Mouse (Mus musculus): ENCODE measurements around the gene Git1. TPM values are rescaled to one million over a fixed set of nuclear protein-coding genes. Genes with fewer than 3 reads are reported as not detected.
A peak's percentile ranks its signal among the peaks of the same experiment; 100 is the strongest.

Git1 gene
- total RNA-seq, 1 experiment from 2014 or later, result 24.1 TPM

DNA sequence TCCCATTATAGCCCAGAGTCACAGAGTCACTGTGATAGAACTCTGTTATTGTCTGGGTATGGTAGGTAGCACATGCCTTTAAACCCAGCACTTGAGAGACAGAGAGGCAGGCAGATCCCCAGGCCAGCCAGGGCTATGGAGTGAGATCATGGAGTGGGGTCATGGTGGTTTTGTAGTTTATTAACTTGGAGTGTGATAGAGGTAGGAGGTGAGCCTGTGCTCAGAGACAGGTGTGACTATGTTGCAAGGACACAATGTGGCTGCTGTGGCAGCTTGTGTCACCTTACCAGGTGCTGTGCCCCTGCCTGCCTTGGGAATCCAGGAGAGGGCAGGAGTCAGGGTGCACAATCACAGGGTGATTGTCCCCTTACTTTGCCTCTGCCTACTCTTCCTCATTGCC lies 2.1 kb downstream of the Git1 start:
- no peak for ATAC-seq (replicated peaks in 1 of 2; ENCODE audit: insufficient read depth in 1 of 2, low FRiP score in 2 of 2, low TSS enrichment in 1 of 2, low read depth in 1 of 2, poor library complexity in 2 of 2, severe bottlenecking in 2 of 2)

DNA sequence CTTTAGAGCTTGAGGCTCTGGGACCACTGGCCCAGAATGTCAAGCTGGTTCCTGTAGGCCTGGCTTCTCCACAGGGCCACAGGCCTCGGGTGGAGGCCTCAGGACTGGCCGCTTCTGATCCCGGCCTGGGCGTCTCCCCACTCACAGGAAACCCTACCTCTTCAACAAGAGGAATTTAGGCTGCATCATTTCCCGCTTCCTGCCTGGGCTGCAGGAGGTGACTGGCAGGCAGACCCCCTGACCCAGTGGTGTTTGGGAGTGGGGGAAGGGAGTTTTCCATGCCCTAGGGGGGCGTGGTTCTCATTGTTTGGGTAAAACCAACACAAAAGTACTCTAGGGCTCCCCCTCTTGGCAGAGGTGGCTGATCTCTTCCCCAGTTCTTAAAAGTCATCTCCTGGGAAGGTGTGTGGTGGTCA lies 4.0 kb downstream of the Git1 start:
- ATAC-seq (replicated peaks in 1 of 2; ENCODE audit: insufficient read depth in 1 of 2, low FRiP score in 2 of 2, low TSS enrichment in 1 of 2, low read depth in 1 of 2, poor library complexity in 2 of 2, severe bottlenecking in 2 of 2), result peak; percentile 27 to 33; a peak in 2 of 4 replicates

DNA sequence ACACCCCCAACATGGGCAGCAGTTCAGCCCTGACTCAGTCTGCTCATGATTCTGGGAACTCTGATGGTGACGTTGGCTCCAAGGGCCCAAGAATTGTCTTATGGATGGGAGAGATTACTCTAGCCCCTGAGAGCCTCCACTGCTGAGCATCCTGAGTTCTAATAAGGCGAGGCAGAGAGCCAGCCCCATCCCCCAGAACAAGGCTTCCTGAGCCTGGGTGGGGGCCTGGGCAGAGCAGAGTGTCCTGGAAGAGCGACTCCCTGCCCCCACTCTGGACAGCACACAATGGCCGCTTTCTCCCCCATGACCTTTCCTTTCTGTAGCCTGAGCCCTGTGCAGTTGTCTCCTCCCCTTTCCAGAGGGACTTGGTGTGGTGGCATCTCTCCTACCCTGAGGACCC lies 4.5 kb downstream of the Git1 start:
- ATAC-seq (replicated peaks in 1 of 2; ENCODE audit: insufficient read depth in 1 of 2, low FRiP score in 2 of 2, low TSS enrichment in 1 of 2, low read depth in 1 of 2, poor library complexity in 2 of 2, severe bottlenecking in 2 of 2), result no peak

DNA sequence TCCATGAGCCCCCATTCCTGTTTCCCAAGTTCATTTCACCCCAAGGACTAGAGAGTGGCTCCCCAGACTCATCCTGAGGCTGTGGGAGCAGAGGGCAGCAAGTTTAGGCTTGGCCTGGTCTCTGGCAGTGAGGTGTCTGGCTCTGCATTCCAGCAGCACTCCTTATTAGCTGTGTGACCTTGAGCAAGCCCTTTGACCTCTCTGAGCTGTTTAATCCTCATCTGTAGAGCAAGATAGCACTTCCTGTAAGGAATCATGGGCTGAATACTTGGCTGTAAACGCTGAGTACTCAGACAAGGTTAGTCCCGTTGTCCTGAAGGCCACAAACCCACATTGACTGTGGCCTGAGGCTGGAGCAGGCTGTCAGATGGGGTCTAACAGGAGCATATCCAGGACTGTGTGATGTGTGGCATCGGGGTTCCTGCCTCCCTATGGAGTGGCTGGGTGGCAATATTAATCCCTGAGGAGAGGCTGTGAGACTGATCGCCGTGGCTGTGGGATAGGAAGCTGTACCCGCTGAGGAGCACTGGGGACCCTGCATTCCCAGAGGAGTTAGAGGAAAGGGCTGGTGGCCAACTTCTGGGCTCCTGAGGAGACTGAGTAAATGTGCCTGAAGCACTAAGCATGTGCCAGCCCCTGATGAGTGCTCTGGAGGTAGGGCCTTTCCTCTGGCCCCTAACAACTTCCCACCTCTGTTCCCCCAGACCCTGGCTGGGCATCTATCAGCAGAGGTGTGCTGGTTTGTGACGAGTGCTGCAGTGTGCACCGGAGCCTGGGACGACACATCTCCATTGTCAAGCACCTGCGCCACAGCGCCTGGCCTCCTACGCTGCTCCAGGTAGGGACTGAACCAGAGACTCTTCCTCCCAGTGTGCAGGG lies 5.1 kb downstream of the Git1 start:
- no peak for ATAC-seq (replicated peaks in 1 of 2; ENCODE audit: insufficient read depth in 1 of 2, low FRiP score in 2 of 2, low TSS enrichment in 1 of 2, low read depth in 1 of 2, poor library complexity in 2 of 2, severe bottlenecking in 2 of 2)

DNA sequence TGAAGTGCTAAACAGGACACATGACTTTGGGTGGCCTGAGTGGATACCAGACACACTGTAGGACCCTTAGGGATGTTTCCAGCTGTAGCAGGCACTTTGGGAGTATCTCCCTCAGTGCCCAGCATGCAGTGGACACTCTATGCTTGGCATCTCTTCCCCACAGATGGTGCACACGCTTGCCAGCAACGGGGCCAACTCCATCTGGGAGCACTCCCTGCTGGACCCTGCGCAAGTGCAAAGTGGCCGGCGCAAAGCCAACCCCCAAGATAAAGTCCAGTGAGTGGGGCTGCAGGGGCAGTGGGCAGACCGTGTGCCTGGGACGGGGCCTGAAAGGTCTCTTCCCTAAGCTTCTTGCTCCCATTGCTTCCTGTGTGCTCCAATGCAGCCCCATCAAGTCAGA lies 6.0 kb downstream of the Git1 start:
- ATAC-seq (replicated peaks in 1 of 2; ENCODE audit: insufficient read depth in 1 of 2, low FRiP score in 2 of 2, low TSS enrichment in 1 of 2, low read depth in 1 of 2, poor library complexity in 2 of 2, severe bottlenecking in 2 of 2), result no peak

DNA sequence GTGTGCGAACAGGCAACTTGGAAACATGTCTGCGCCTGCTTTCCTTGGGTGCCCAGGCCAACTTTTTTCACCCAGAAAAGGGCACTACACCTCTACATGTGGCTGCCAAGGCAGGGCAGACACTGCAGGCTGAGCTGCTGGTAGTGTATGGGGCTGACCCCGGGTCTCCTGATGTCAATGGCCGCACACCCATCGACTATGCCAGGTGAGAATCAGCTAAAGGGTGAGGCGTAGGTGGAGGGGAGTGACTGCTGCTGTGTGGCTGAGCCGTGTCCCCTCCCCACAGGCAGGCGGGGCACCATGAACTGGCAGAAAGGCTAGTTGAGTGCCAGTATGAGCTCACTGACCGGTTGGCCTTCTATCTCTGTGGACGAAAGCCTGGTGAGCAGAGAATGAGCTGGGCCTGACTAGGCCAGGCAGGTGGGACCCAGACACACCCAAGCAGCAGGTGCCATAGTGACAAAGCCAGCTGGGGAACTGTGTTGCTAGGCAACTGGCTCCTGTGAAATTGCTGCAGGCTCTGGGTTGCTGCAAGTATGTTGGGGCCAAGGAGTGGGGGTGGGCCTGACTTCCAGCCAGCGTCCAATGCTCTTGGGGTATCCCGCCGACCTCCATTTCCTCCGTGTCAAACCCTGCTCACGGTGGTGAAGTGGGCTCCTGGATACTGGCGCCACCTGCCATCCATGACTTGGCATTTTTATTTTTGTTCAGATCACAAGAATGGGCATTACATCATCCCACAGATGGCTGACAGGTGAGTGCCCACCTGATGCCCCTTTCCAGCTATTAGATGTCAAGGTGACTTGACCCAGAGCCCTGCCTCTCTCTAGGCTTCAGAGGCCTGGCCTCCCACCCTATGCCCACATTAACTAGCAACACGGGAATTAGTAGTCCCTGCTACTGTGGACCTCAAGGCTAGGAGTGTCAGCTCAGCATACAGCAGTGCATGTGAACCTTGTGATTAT lies 7.3 kb downstream of the Git1 start:
- ATAC-seq (replicated peaks in 1 of 2; ENCODE audit: insufficient read depth in 1 of 2, low FRiP score in 2 of 2, low TSS enrichment in 1 of 2, low read depth in 1 of 2, poor library complexity in 2 of 2, severe bottlenecking in 2 of 2), result no peak

DNA sequence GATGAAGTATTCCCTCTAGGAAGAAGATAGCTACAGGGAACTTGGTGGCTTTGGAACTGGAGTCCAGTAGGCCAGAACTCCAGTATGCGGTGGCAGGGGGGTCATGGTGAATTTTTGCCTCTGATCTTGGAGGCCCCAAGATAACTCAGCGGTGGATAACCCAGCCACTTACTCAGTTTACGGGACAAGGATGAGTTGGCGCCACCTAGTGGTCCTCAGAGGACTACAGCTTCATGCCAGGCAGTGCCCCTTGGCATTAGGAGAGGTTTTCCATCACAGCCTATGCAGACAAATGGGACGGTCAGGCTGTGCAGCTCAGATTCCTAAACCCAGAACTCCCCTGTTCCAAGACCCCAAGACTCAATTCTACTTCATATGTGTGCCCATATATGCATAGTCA lies 8.0 kb downstream of the Git1 start:
- ATAC-seq (replicated peaks in 1 of 2; ENCODE audit: insufficient read depth in 1 of 2, low FRiP score in 2 of 2, low TSS enrichment in 1 of 2, low read depth in 1 of 2, poor library complexity in 2 of 2, severe bottlenecking in 2 of 2), result peak; percentile 58 to 59

DNA sequence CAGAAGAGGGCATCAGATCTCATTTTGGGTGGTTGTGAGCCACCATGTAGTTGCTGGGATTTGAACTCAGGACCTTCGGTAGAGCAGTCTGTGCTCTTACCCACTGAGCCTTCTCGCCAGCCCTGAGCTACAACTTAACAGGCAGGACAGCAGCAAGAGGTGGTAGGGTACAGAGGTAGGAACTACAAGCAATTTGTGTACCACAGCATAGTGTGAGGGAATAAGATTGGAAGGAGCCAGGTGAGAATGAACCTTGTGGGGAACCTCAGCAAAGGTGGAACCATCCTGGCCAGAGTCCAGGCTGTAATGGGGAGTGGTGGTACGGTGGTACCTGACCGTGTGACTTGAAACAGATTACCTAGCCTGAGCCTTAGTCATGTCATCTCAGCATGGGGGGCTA lies 8.6 kb downstream of the Git1 start:
- ATAC-seq (replicated peaks in 1 of 2; ENCODE audit: insufficient read depth in 1 of 2, low FRiP score in 2 of 2, low TSS enrichment in 1 of 2, low read depth in 1 of 2, poor library complexity in 2 of 2, severe bottlenecking in 2 of 2), result no peak

DNA sequence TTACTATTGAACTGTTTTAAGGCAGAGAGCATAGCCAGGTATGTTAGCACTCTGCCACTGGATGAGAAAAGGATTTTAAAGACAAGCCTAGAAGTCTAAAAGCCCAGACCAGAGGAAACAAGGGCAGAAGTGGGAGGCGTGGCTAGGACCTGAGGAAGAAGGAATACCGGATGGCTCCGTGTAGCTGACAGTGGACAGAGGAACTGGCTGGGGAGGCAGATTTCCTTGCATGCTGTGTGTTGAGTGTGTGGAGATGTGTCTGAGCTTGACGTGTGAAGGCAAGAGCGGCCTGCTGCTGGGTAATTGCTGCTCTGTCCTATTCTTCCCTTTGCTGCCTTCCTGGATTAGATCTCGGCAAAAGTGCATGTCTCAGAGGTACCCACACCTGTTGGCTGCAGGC lies 9.1 kb downstream of the Git1 start:
- ATAC-seq (replicated peaks in 1 of 2; ENCODE audit: insufficient read depth in 1 of 2, low FRiP score in 2 of 2, low TSS enrichment in 1 of 2, low read depth in 1 of 2, poor library complexity in 2 of 2, severe bottlenecking in 2 of 2), result no peak

DNA sequence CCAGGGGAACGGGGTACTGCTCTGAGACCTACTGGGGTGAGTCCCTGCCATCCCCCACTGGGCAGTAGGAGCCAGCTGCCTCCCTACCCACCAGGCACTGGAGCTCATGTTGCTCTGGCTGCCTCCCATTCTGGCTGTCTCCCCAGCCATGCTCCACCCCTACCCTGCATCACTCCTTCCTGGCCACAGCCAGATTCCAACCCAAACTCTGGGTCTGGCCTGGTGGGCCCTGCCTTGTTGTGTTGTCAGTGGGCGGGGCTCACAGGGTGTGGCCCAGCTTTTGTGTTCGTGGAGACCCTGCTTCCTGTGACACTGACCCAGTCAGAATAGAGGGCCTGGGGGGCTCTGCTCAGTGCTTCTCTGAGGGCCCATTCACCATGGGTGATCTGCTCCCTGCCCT lies 10.1 kb downstream of the Git1 start:
- no peak for ATAC-seq (replicated peaks in 1 of 2; ENCODE audit: insufficient read depth in 1 of 2, low FRiP score in 2 of 2, low TSS enrichment in 1 of 2, low read depth in 1 of 2, poor library complexity in 2 of 2, severe bottlenecking in 2 of 2)

DNA sequence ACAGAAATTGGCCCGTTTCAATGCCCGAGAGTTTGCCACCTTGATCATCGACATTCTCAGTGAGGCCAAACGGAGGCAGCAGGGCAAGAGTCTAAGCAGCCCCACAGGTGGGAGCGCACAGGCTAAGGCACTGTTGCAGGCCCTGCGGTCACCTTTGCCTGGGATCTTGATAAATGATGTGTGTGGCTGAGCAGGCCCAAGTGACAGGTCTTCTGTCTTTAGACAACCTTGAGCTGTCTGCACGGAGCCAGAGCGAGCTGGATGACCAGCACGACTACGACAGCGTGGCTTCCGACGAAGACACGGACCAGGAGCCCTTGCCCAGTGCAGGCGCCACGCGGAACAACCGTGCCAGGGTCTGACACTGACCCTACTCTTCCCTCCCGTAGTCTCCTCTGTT lies 11.0 kb downstream of the Git1 start:
- no peak for ATAC-seq (replicated peaks in 1 of 2; ENCODE audit: insufficient read depth in 1 of 2, low FRiP score in 2 of 2, low TSS enrichment in 1 of 2, low read depth in 1 of 2, poor library complexity in 2 of 2, severe bottlenecking in 2 of 2)

DNA sequence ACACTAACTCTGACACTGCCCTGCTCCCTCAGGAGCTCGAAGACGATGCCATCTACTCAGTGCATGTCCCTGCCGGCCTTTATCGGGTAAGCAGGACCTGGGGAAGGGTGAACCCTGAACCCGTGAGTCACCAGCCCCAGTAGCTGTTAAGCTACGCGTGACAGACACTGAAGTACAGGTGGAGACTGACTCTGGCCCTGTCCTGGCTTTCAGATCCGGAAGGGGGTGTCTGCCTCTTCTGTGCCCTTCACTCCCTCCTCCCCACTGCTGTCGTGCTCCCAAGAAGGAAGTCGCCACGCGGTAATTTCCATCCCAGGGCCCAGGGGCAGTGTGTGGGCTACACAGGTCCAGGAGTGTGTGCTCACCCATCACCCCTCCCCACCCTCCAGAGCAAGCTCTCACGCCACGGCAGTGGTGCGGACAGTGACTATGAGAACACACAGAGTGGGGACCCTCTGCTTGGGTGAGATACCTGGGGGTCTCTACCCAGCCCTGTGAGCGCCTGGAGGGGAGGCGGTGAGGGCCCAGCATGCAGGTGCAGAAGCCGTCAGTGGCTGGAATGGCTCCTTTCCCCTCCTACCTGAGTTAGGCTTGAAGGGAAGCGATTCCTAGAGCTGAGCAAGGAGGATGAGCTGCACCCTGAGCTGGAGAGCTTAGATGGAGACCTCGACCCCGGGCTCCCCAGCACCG lies 12.1 kb downstream of the Git1 start:
- ATAC-seq (replicated peaks in 1 of 2; ENCODE audit: insufficient read depth in 1 of 2, low FRiP score in 2 of 2, low TSS enrichment in 1 of 2, low read depth in 1 of 2, poor library complexity in 2 of 2, severe bottlenecking in 2 of 2), result no peak

DNA sequence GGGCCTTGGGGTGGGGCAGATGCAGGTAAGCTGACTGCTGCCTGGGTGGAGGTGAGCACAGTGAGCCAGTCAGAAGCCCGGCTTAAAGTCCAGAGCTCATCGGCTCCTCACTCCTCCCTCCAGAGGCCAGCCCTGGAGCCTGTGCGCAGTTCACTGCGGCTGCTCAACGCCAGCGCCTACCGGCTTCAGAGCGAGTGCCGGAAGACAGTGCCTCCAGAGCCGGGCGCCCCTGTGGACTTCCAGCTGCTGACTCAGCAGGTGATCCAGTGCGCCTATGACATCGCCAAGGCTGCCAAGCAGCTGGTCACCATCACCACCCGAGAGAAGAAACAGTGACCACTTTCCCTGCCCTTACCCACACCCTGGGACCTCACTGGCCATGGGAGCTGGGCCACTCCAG lies 12.9 kb downstream of the Git1 start:
- no peak for ATAC-seq (replicated peaks in 1 of 2; ENCODE audit: insufficient read depth in 1 of 2, low FRiP score in 2 of 2, low TSS enrichment in 1 of 2, low read depth in 1 of 2, poor library complexity in 2 of 2, severe bottlenecking in 2 of 2)

DNA sequence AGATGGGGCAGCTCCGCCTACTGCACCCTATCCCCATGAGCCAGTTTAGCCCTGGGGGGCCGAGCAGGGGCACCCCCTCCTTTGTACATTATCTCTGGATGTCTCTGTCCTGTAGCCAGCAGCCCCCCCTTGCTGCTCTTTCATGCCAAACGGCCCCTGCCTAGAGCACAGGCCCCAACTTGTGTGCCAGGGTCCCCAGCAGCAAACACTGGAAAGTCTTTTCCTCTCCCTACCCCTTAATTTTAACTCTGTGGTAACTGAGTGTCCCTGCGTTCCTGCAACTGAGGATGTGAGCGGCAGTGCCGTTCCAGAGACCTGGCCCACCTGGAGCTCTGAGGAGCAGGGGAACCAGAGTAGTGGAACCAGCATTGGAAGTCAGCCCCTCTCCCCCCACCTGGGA lies 13.6 kb downstream of the Git1 start:
- ATAC-seq (replicated peaks in 1 of 2; ENCODE audit: insufficient read depth in 1 of 2, low FRiP score in 2 of 2, low TSS enrichment in 1 of 2, low read depth in 1 of 2, poor library complexity in 2 of 2, severe bottlenecking in 2 of 2), result no peak

DNA sequence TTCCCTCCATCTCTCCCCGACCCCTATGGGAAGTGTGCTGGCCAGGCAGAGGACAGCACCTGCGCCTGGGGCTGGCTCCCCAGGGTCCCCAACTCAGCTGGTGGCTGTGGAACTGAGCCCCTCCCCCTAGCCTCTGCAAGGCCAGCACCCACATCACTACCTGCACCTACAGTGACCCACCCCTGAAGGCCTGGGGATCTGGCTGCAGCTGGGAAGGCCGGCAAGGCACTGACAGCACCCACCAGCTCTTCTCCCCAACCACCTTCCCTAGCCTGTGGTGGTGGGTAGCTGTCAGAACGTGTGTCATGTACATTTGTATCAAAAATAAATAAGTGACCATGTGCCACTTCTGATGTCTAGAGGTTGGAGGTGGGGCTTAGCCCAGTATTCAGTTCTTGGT lies 14.1 kb downstream of the Git1 start:
- no peak for ATAC-seq (replicated peaks in 1 of 2; ENCODE audit: insufficient read depth in 1 of 2, low FRiP score in 2 of 2, low TSS enrichment in 1 of 2, low read depth in 1 of 2, poor library complexity in 2 of 2, severe bottlenecking in 2 of 2)

DNA sequence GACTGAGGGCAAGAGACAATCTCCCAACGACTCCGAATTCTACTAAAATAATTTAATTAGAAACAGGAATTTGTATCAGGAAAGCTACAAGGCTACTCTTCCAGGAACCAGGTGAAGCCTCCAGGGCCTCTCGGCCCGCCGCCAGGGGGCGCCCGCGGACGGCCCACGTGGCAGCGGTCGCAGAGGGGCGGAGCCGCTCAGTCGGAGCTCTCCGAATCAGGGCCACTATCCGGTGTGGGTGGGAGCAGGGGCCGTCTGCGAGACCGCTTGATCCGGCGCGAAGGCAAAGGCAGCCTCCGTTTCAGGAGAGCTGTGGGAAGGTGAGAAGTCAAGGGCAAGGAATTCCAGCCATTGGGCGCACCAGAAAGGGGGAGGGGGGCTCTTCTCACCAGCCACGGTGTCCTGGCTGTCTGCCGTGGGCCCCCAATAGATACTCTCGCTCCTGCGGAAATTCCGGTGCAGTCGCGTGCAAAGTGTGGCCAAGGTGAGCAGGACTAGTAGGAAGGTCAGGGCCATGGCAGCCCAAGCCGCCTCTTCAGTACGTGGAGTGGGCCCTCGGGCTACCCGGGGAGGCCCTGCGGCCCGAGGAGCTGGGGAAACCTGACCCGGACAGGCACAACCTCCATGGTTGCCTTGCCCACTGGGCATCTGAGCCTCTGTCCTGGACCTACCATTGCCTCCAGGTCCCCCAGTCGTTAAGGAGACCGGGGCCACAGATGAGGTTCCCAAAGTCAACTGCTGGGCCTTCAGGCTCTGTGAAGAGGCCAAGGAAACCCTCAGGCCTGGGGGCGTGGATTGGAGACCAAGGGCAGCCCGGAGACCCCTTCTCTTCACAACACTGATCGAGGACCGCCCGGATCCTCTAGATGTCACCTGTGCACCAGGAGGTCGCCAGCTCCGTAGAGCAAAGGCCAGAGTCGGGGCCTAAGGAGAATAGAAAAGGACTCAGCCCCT lies 15.0 kb downstream of the Git1 start:
- peak; percentile 69 to 76; a peak in 3 of 4 replicates for ATAC-seq (replicated peaks in 1 of 2; ENCODE audit: insufficient read depth in 1 of 2, low FRiP score in 2 of 2, low TSS enrichment in 1 of 2, low read depth in 1 of 2, poor library complexity in 2 of 2, severe bottlenecking in 2 of 2)

DNA sequence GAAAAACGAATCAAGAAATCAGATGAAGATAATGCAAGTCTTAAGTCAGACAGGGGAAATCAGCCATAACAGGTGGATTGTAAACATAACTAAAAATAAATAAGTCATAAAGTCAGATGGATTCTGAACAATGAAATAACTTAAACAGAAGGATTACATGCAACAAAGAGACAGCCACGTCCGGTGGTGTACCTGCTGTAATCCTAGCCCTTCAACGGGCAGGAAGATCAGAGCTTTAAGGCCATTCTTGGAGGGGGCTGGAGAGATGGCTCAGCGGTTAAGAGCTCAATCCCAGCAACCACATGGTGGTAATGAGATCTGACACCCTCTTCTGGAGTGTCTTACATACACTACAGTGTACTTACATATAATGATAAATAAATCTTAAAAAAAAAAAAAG lies 18.0 kb downstream of the Git1 start:
- no peak for ATAC-seq (replicated peaks in 1 of 2; ENCODE audit: insufficient read depth in 1 of 2, low FRiP score in 2 of 2, low TSS enrichment in 1 of 2, low read depth in 1 of 2, poor library complexity in 2 of 2, severe bottlenecking in 2 of 2)
